Mouse (Mus musculus) limb, embryonic 11.5 days (tissue): ENCODE data around the gene Olfr1274-ps. TPM values are rescaled to one million over a fixed set of nuclear protein-coding genes. Genes with fewer than 3 reads are reported as not detected.

ENCODE experiments used
- polyA plus RNA-seq: library from polyadenylated mRNA; unstranded; fragments of >200 nt; fragmentation: Nextera tagmentation; extraction: Ambion mirVana; gene quantifications from 2 replicates; pipeline ENCODE4 v1.2.1, GENCODE M21; 2014

The Olfr1274-ps gene
- polyA plus RNA-seq, 1 experiment from 2014 or later = not detected

Other genes starting within 250 kb of the Olfr1274-ps start
- not detected in 2 replicates for gene Olfr1270, start 245.6 kb upstream of the Olfr1274-ps start, polyA plus RNA-seq
- not detected in 2 replicates for gene Olfr1506, start 174.2 kb upstream of the Olfr1274-ps start, polyA plus RNA-seq
- not detected in 2 replicates for gene Olfr142, start 141.1 kb upstream of the Olfr1274-ps start, polyA plus RNA-seq
- gene Olfr1271, start 127.7 kb upstream of the Olfr1274-ps start, polyA plus RNA-seq = not detected in 2 replicates
- gene Olfr1272, start 105.8 kb upstream of the Olfr1274-ps start, polyA plus RNA-seq = not detected in 2 replicates
- gene Gm13769, start 76.5 kb upstream of the Olfr1274-ps start, polyA plus RNA-seq = not detected in 2 replicates
- gene Ptprj, start 182.0 kb downstream of the Olfr1274-ps start, polyA plus RNA-seq = 1.4 TPM in 2 replicates